Mouse (Mus musculus): ENCODE measurements around the gene Bak1.

DNA sequence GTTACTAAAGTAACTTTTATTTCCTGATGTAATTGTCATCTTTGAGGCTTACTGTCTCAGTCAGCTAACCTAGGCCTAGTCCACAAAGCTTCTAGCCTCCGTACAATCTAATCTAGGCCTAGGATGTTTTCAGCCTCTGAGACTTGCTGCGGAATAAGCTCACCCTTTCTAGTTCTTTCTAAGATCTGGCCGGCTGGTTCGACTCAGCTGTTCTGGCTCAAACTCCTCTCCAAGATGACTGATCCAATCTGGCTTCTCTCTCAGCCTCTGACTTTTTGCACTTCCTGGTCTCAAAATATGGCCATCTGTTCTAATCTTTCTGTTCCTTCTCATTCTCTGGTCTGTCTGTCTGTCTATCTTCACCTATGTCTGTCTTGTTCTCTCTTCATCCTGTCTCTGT lies 45.4 kb downstream of the Bak1 start:
- TF ChIP-seq CTCF (conservative IDR thresholded peaks at IDR 0.05; ENCODE audit: low read length) = no peak
- TF ChIP-seq NANOG (IDR thresholded peaks at IDR 0.05; ENCODE audit: borderline replicate concordance, low read length) = no peak

Measured in E14TG2a.4 (cell line).